Mouse (Mus musculus) liver, adult 2 months (tissue): Measurements from ENCODE around the gene Gpm6a. TPM values are rescaled to one million over a fixed set of nuclear protein-coding genes. Genes with fewer than 3 reads are reported as not detected.

Experiments used
- DNase-seq: peaks from one replicate; pipeline ENCODE4 v3.0.0-alpha.2; 2011; ENCODE audit warnings: low read depth, low spot score; ENCODE audit errors: extremely low read depth
- H3K27ac ChIP-seq: fragments of 200-500 bp; replicated peaks from 2 replicates; pipeline ENCODE4 v1.5.1; 2012; ENCODE audit warnings: low read depth, mild to moderate bottlenecking, control low read depth, inconsistent platforms, low read length; ENCODE audit not compliant: insufficient read depth
- H3K27me3 ChIP-seq: fragments of 200-500 bp; 2 replicates; pipeline ENCODE4 v1.6.1; 2012; ENCODE audit warnings: mild to moderate bottlenecking, moderate library complexity, low read length, inconsistent platforms; ENCODE audit not compliant: control insufficient read depth, insufficient read depth
- H3K36me3 ChIP-seq: fragments of 200-500 bp; 2 replicates; pipeline ENCODE4 v1.6.1; 2012; ENCODE audit warnings: low read length, inconsistent platforms; ENCODE audit not compliant: control insufficient read depth, insufficient read depth
- H3K4me1 ChIP-seq: fragments of 200-500 bp; 2 replicates; pipeline ENCODE4 v1.6.1; 2011; ENCODE audit warnings: low read length; ENCODE audit not compliant: control insufficient read depth, insufficient read depth
- H3K4me3 ChIP-seq: fragments of 200-500 bp; 2 replicates; pipeline ENCODE4 v1.5.1; 2011; ENCODE audit warnings: low read depth, mild to moderate bottlenecking, control low read depth, low read length, moderate library complexity; ENCODE audit not compliant: insufficient read depth
- H3K79me2 ChIP-seq: fragments of 200-500 bp; 2 replicates; pipeline ENCODE4 v1.6.1; 2012; ENCODE audit warnings: inconsistent platforms, mild to moderate bottlenecking, low read length, moderate library complexity; ENCODE audit not compliant: control insufficient read depth, insufficient read depth
- H3K9ac ChIP-seq: fragments of 200-500 bp; 2 replicates; pipeline ENCODE4 v1.6.1; 2012; ENCODE audit warnings: low read depth, mild to moderate bottlenecking, control low read depth, inconsistent platforms, low read length
- CTCF ChIP-seq: fragments of 200-500 bp; IDR thresholded peaks from 2 replicates; pipeline ENCODE4 v1.5.1; 2011; ENCODE audit warnings: low read depth, low read length, control low read depth
- POLR2A ChIP-seq: fragments of 200-500 bp; IDR thresholded peaks from 2 replicates; pipeline ENCODE4 v1.6.1; 2011; ENCODE audit warnings: low read length, control low read depth; ENCODE audit not compliant: insufficient read depth; ENCODE audit errors: extremely low read depth
- WGBS: fragments of 180-500 bp; shearing (Covaris S2); methylation state at CpG from one replicate; pipeline ENCODE4 v1.1.7; 2018; 5-methylcytosine and 5-hydroxymethylcytosine counted together
- polyA plus RNA-seq: library from polyadenylated mRNA; depleted of rRNA; stranded (reverse); fragments of >200 nt; gene quantifications from 2 replicates; pipeline ENCODE4 v1.2.3, GENCODE M21; 2012
- total RNA-seq: library from RNA; depleted of rRNA; stranded (reverse); fragments of >200 nt; gene quantifications from 2 replicates; pipeline ENCODE4 v1.2.3, GENCODE M21; 2014

Gene Gpm6a
- total and polyA plus RNA-seq, 2 experiments: 0.31 to 1.8 TPM

DNA sequence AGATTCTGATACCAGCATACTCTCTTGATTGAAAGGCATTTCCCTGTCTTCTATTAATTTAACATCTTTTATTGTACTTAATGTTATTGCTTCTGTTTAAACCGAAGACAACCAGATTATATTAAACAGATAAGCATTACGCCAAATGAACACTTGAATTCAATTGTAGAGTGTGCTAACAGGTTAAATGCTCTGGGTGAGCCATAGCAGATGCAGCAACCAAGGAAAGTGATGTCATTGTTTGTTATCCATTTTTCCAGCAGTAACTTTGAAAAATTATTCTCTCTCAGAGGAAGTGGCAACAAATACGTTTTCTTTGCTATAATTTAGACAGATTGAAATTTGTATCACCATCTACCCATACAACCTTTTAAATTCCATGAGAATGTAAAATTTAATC lies 2.9 kb downstream of the Gpm6a start:
- H3K27me3 ChIP-seq: no peaks in the 10 kb centered on the region
- H3K27ac ChIP-seq: no peak overlapping the region
- no peaks in the 10 kb centered on the region for H3K4me1 ChIP-seq
- DNase-seq: no peak
- TF ChIP-seq POLR2A (no peak), CTCF (no peak)
- no peaks in the 10 kb centered on the region for H3K79me2 ChIP-seq
- no peak overlapping the region for H3K4me3 ChIP-seq
- no peak overlapping the region for H3K9ac ChIP-seq
- H3K36me3 ChIP-seq: no peaks in the 10 kb centered on the region
- WGBS: 70% methylated on average over 3 of the region's 3 CpGs

DNA sequence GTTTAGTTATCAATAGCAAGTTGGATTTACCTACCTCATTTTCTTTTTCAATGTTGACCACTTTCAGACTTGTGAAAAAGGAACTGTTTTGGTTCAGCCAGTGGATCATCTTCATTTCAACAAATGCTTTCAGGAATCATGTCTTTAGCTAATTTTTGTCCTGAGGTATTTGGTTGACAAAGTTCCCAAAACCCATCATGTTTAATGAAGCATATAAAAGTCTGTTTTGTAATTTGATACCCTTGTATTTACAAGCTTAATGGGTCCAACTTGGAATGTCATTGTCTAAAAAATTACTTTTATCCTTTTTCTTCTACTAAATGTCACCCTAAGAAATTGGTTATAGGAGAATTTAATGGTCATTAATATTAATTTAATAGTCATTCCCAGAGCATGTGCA lies 6.9 kb downstream of the Gpm6a start:
- no peaks in the 10 kb centered on the region for H3K27me3 ChIP-seq
- no peak overlapping the region for H3K9ac ChIP-seq
- H3K4me3 ChIP-seq: no peak overlapping the region
- no peaks in the 10 kb centered on the region for H3K4me1 ChIP-seq
- H3K79me2 ChIP-seq: no peaks in the 10 kb centered on the region
- H3K27ac ChIP-seq: no peak overlapping the region
- TF ChIP-seq CTCF: no peak
- TF ChIP-seq POLR2A: no peak
- DNase-seq: no peak
- no peaks in the 10 kb centered on the region for H3K36me3 ChIP-seq

GRCm38 (mm10) chr8:54975020-54975419 lies 20.4 kb downstream of the Gpm6a start:
- Histone ChIP-seq H3K4me3 (no peak overlapping the region), H3K27ac (no peak overlapping the region), H3K9ac (no peak overlapping the region), H3K79me2 (no peaks in the 10 kb centered on the region), H3K27me3 (no peaks in the 10 kb centered on the region), H3K36me3 (no peaks in the 10 kb centered on the region), H3K4me1 (no peaks in the 10 kb centered on the region)
- TF ChIP-seq POLR2A (no peak), CTCF (no peak)
- 80% methylated on average over 1 of the region's 1 CpGs for WGBS
- DNase-seq: no peak

DNA sequence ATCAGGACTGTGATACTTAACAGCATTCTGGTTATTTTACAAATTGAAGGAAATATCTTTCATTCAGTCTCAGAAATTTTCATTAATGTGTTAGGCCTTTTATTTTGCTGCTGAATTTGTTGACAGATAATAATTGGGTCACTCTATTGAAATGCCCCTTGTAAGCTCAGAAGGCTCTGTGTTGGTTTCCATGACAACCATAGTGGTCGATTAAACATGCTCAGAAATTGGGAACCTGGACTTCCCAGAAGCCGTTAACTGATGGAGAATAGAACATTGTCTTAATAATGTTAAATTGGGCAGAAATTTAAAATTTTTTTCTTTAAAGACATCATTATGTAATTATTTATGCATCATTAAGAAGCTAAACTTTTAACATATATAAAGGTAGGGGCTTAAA lies 20.9 kb downstream of the Gpm6a start:
- H3K27me3 ChIP-seq: no peaks in the 10 kb centered on the region
- H3K9ac ChIP-seq: no peak overlapping the region
- DNase-seq: no peak
- no peaks in the 10 kb centered on the region for H3K79me2 ChIP-seq
- TF ChIP-seq POLR2A (no peak), CTCF (no peak)
- no peaks in the 10 kb centered on the region for H3K4me1 ChIP-seq
- H3K4me3 ChIP-seq: no peak overlapping the region
- H3K36me3 ChIP-seq: no peaks in the 10 kb centered on the region
- no peak overlapping the region for H3K27ac ChIP-seq
- 65% methylated on average over 2 of the region's 2 CpGs for WGBS

- TF ChIP-seq CTCF (no peak), POLR2A (no peak)
- no peak for DNase-seq
- Histone ChIP-seq H3K4me3 (no peak overlapping the region), H3K79me2 (no peaks in the 10 kb centered on the region), H3K9ac (no peak overlapping the region), H3K36me3 (no peaks in the 10 kb centered on the region), H3K27ac (no peak overlapping the region), H3K4me1 (no peaks in the 10 kb centered on the region), H3K27me3 (no peaks in the 10 kb centered on the region)
- 88% methylated on average over 2 of the region's 2 CpGs for WGBS
Observed at GRCm38 (mm10) chr8:54975927-54976326, 21.3 kb downstream of the Gpm6a start.

DNA sequence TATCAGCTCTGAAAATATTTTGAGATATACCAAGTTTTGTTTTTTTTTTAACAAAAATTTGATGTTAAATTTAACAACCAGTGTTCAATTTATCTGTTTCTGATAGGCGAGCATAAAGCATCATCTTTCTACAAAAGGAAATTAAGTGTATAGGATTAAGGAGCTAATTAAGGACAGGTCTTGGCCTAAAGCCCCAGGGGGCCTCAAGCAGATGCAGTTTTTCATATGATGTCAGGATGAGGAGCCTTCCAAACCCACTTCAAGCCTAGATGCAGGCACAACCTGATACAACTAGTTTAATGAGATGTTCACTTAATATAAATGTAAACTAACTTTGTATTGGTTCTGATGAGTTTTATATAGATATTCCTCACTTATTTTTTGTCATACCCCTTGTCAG lies 22.0 kb downstream of the Gpm6a start:
- Histone ChIP-seq H3K4me3 (no peak overlapping the region), H3K27ac (no peak overlapping the region), H3K9ac (no peak overlapping the region), H3K4me1 (no peaks in the 10 kb centered on the region), H3K27me3 (no peaks in the 10 kb centered on the region), H3K79me2 (no peaks in the 10 kb centered on the region), H3K36me3 (no peaks in the 10 kb centered on the region)
- DNase-seq: no peak
- no peak for TF ChIP-seq POLR2A
- no peak for TF ChIP-seq CTCF
- 59% methylated on average over 1 of the region's 1 CpGs for WGBS
